Mouse (Mus musculus) testis, adult 2 months (tissue): ENCODE measurements around the gene Phrf1. TPM values are rescaled to one million over a fixed set of nuclear protein-coding genes. Genes with fewer than 3 reads are reported as not detected.

Experiments
- H3K27ac ChIP-seq: fragments of 200-500 bp; 2 replicates; pipeline ENCODE4 v1.5.1; 2012; ENCODE audit warnings: low read depth, low read length; ENCODE audit not compliant: control insufficient read depth, insufficient read depth
- H3K27me3 ChIP-seq: fragments of 200-500 bp; 2 replicates; pipeline ENCODE4 v1.6.1; 2012; ENCODE audit warnings: mild to moderate bottlenecking, low read length, moderate library complexity; ENCODE audit not compliant: control insufficient read depth, insufficient read depth
- H3K36me3 ChIP-seq: fragments of 200-500 bp; 2 replicates; pipeline ENCODE4 v1.6.1; 2012; ENCODE audit warnings: mild to moderate bottlenecking, low read length; ENCODE audit not compliant: control insufficient read depth, insufficient read depth
- H3K4me1 ChIP-seq: fragments of 200-500 bp; 2 replicates; pipeline ENCODE4 v1.6.1; 2012; ENCODE audit warnings: low read length; ENCODE audit not compliant: control insufficient read depth, insufficient read depth
- H3K4me3 ChIP-seq: fragments of 200-500 bp; 2 replicates; pipeline ENCODE4 v1.5.1; 2012; ENCODE audit warnings: low read depth, mild to moderate bottlenecking, low read length, moderate library complexity, mixed read lengths; ENCODE audit not compliant: control insufficient read depth
- CTCF ChIP-seq: fragments of 200-500 bp; IDR thresholded peaks from 2 replicates; pipeline ENCODE4 v1.5.1; 2012; ENCODE audit warnings: low read depth, mild to moderate bottlenecking, inconsistent platforms, low read length, moderate library complexity; ENCODE audit not compliant: control insufficient read depth, insufficient read depth, insufficient replicate concordance
- POLR2A ChIP-seq: fragments of 200-500 bp; IDR thresholded peaks from 2 replicates; pipeline ENCODE4 v1.6.1; 2012; ENCODE audit warnings: low read depth, mild to moderate bottlenecking, inconsistent platforms, low read length, moderate library complexity; ENCODE audit not compliant: control insufficient read depth
- polyA plus RNA-seq: library from polyadenylated mRNA; depleted of rRNA; stranded (reverse); fragments of >200 nt; gene quantifications from 2 replicates; pipeline ENCODE4 v1.2.3, GENCODE M21; 2012; rRNA removed

Phrf1 gene
- polyA plus RNA-seq, 1 experiment, result 19.0 TPM

DNA sequence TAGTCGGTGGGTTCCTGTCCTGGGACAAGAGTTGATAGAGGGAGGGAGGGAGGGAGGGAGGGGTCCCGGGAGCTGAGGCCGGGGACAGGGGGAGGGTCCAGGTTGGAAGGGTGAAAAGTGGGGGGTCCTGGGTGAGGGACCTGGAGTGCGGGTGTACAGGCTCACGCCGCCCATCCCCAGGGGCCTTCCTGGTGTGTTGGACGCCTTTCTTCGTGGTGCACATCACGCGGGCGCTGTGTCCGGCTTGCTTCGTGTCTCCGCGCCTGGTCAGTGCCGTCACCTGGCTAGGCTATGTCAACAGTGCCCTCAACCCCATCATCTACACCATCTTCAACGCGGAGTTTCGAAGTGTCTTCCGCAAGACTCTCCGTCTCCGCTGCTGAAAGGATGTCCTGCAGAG, 65.9 kb downstream of the Phrf1 start:
- Histone ChIP-seq H3K36me3 (no peaks in the 10 kb centered on the region), H3K27me3 (no peaks in the 10 kb centered on the region), H3K4me3 (peak overlapping the region; percentile 41; the same call in 1 of the 2 replicates), H3K27ac (no peak overlapping the region), H3K4me1 (peaks cover 9% of the 10 kb centered on the region)
- TF ChIP-seq CTCF (no peak), POLR2A (no peak)

- Histone ChIP-seq H3K27ac (no peak overlapping the region), H3K36me3 (peaks cover 2% of the 10 kb centered on the region; the same call in 1 of the 2 replicates), H3K4me1 (peaks cover 9% of the 10 kb centered on the region), H3K4me3 (no peak overlapping the region), H3K27me3 (no peaks in the 10 kb centered on the region)
- TF ChIP-seq CTCF (no peak), POLR2A (no peak)
Observed at GRCm38 (mm10) chr7:141297926-141298650, 69.5 kb downstream of the Phrf1 start.

- Histone ChIP-seq H3K36me3 (peaks cover 2% of the 10 kb centered on the region; the same call in 1 of the 2 replicates), H3K4me1 (peaks cover under 1% of the 10 kb centered on the region; the same call in 1 of the 2 replicates), H3K27ac (no peak overlapping the region), H3K4me3 (no peak overlapping the region), H3K27me3 (no peaks in the 10 kb centered on the region)
- TF ChIP-seq CTCF, result no peak
- no peak for TF ChIP-seq POLR2A
Observed at GRCm38 (mm10) chr7:141299175-141299574, 70.6 kb downstream of the Phrf1 start.

GRCm38 (mm10) chr7:141301386-141301785, 72.8 kb downstream of the Phrf1 start:
- TF ChIP-seq CTCF (no peak), POLR2A (no peak)
- H3K4me1 ChIP-seq, result no peaks in the 10 kb centered on the region
- no peak overlapping the region for H3K27ac ChIP-seq
- no peaks in the 10 kb centered on the region for H3K27me3 ChIP-seq
- no peak overlapping the region for H3K4me3 ChIP-seq
- H3K36me3 ChIP-seq, result peaks cover 2% of the 10 kb centered on the region; the same call in 1 of the 2 replicates

- H3K36me3 ChIP-seq, result peaks cover 2% of the 10 kb centered on the region; the same call in 1 of the 2 replicates
Observed at GRCm38 (mm10) chr7:141302702-141303268, 74.2 kb downstream of the Phrf1 start.

DNA sequence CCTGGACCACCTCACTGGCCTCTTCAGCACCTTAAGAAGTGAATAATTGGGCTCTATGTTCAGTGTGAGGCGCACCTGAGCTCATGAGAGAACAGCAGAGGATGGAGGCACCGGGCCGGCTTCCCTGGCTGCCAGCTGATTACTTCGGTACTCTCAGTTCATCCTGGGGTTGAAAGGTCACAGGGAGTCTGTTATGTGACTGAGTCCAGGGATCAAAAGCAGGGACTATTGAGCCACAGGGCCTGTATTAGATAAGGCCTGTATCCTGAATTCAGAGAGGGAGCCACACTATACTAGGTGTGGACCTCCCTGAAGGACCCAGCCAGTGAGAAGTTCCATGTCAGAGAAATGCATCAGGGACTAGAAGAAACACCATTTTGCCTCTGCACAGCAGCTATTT, 76.0 kb downstream of the Phrf1 start:
- TF ChIP-seq POLR2A (no peak), CTCF (no peak)
- no peak overlapping the region for H3K27ac ChIP-seq
- no peak overlapping the region for H3K4me3 ChIP-seq
- peaks cover 2% of the 10 kb centered on the region; the same call in 1 of the 2 replicates for H3K36me3 ChIP-seq
- H3K4me1 ChIP-seq, result peaks cover 3% of the 10 kb centered on the region
- no peaks in the 10 kb centered on the region for H3K27me3 ChIP-seq

More at GRCm38 (mm10) chr7:141302702-141303268, 74.2 kb downstream of the Phrf1 start:
- TF ChIP-seq CTCF, result no peak
- no peak for TF ChIP-seq POLR2A
- H3K27ac ChIP-seq, result no peak overlapping the region
- H3K4me3 ChIP-seq, result no peak overlapping the region
- H3K4me1 ChIP-seq, result no peaks in the 10 kb centered on the region
- H3K27me3 ChIP-seq, result no peaks in the 10 kb centered on the region

Other genes with a start within 250 kb of the Phrf1 start
- 15.2 and 23.0 TPM in 2 replicates for gene Ifitm3, start 218.0 kb upstream of the Phrf1 start, polyA plus RNA-seq
- gene Ifitm6, start 210.9 kb upstream of the Phrf1 start, polyA plus RNA-seq, result 0.19 and 0.48 TPM in 2 replicates
- gene Gm17387, start 199.7 kb upstream of the Phrf1 start, polyA plus RNA-seq, result not detected in 2 replicates
- 18.0 and 23.7 TPM in 2 replicates for gene B4galnt4, start 167.7 kb upstream of the Phrf1 start, polyA plus RNA-seq
- 0.83 and 0.84 TPM in 2 replicates for gene Pkp3, start 150.6 kb upstream of the Phrf1 start, polyA plus RNA-seq
- 3.9 and 5.4 TPM in 2 replicates for gene Sigirr, start 128.2 kb upstream of the Phrf1 start, polyA plus RNA-seq
- gene Ano9, start 111.0 kb upstream of the Phrf1 start, polyA plus RNA-seq, result 0.30 and 0.32 TPM in 2 replicates
- 329 and 346 TPM in 2 replicates for gene Ptdss2, start 106.4 kb upstream of the Phrf1 start, polyA plus RNA-seq
- gene Rnh1, start 55.9 kb upstream of the Phrf1 start, polyA plus RNA-seq, result 16.6 and 16.7 TPM in 2 replicates
- 41.6 and 46.6 TPM in 2 replicates for gene Hras, start 34.8 kb upstream of the Phrf1 start, polyA plus RNA-seq
- gene Lrrc56, start 34.6 kb upstream of the Phrf1 start, polyA plus RNA-seq, result 131 and 140 TPM in 2 replicates
- 216 and 222 TPM in 2 replicates for gene Lmntd2, start 14.7 kb upstream of the Phrf1 start, polyA plus RNA-seq
- 33.5 and 41.7 TPM in 2 replicates for gene Rassf7, start 12.9 kb upstream of the Phrf1 start, polyA plus RNA-seq
- gene Irf7, start 37.7 kb downstream of the Phrf1 start, polyA plus RNA-seq, result 2.3 and 2.4 TPM in 2 replicates
- 0.76 and 0.91 TPM in 2 replicates for gene Cdhr5, start 48.0 kb downstream of the Phrf1 start, polyA plus RNA-seq
- gene Sct, start 50.3 kb downstream of the Phrf1 start, polyA plus RNA-seq, result 6.4 and 8.6 TPM in 2 replicates
- 11.5 and 13.0 TPM in 2 replicates for gene Drd4, start 63.2 kb downstream of the Phrf1 start, polyA plus RNA-seq
- gene Deaf1, start 98.9 kb downstream of the Phrf1 start, polyA plus RNA-seq, result 8.3 and 9.1 TPM in 2 replicates
- 42.3 and 44.2 TPM in 2 replicates for gene Tmem80, start 99.0 kb downstream of the Phrf1 start, polyA plus RNA-seq
- gene Eps8l2, start 110.1 kb downstream of the Phrf1 start, polyA plus RNA-seq, result 4.7 and 5.3 TPM in 2 replicates
- 26.0 and 30.2 TPM in 2 replicates for gene Taldo1, start 163.4 kb downstream of the Phrf1 start, polyA plus RNA-seq
- gene Gatd1, start 185.4 kb downstream of the Phrf1 start, polyA plus RNA-seq, result 23.3 and 24.4 TPM in 2 replicates
- gene Cend1, start 200.7 kb downstream of the Phrf1 start, polyA plus RNA-seq, result 0.48 and 0.63 TPM in 2 replicates
- 7.2 and 10.9 TPM in 2 replicates for gene Slc25a22, start 209.1 kb downstream of the Phrf1 start, polyA plus RNA-seq
- 5.5 and 5.6 TPM in 2 replicates for gene Pidd1, start 215.2 kb downstream of the Phrf1 start, polyA plus RNA-seq
- gene Rplp2, start 218.6 kb downstream of the Phrf1 start, polyA plus RNA-seq, result 226 and 309 TPM in 2 replicates
- 379 and 436 TPM in 2 replicates for gene Pnpla2, start 226.4 kb downstream of the Phrf1 start, polyA plus RNA-seq
- gene Cracr2b, start 232.3 kb downstream of the Phrf1 start, polyA plus RNA-seq, result 2.1 and 2.4 TPM in 2 replicates
- gene Cd151, start 238.6 kb downstream of the Phrf1 start, polyA plus RNA-seq, result 102 and 104 TPM in 2 replicates
- 20.8 and 21.1 TPM in 2 replicates for gene Polr2l, start 246.3 kb downstream of the Phrf1 start, polyA plus RNA-seq
- 14.6 and 15.5 TPM in 2 replicates for gene Tspan4, start 246.5 kb downstream of the Phrf1 start, polyA plus RNA-seq